Mouse (Mus musculus): ENCODE results near the gene Acp5. TPM values are rescaled to one million over a fixed set of nuclear protein-coding genes. Genes with fewer than 3 reads are reported as not detected.

Acp5 gene
- total RNA-seq, 2 experiments from 2014 or later, result 1.8 to 2.8 TPM

DNA sequence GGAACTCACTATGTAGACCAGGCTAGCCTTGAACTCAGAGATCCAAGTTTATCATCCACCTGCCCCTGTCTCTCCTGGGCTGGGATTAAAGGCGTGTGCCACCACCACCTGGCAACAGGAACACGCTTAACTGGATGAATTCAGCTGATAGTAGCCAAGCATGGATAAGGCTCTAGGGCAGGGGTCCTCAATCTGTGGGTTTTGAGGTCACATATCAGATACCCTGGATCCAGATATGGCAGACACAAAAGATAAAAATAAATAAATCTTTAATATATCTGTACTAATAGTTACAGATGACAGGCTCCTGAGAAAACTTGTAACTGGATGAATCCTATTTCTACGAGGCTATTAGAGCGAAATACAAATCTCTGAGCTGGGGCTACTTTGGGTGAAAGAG, 19.9 kb downstream of the Acp5 start:
- intact Hi-C loops (cut with DNase I), result loop anchor here (2.0 kb wide), 1 partner anchor 19 kb away; no protein-coding TSS in a partner anchor
- DNase-seq, result no peak

GRCm38 (mm10) chr9:22108194-22108593, 27.3 kb downstream of the Acp5 start:
- no peak for DNase-seq
- intact Hi-C loops (cut with DNase I), result no loop called here

DNA sequence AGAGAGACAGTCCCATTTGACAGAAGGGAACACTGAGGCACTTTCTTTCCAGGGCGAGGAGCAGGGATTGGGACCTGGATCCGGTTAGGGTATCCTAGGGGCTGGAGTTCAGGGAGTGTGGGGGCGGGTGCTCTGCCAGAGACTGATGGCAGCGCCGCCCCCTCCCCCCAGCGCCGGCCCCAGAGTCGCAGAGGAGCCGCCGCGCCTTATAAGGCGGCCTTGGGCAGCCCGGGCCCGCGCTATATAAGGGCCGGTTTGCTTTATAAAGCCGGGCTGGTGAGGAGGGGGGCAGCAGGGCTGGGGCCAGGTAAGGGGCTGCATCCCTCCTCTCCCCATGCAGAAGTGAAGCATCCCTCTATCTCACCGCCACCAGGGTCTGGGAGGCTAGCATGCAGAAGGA, 35.6 kb downstream of the Acp5 start:
- intact Hi-C loops (cut with DNase I), result no loop called here
- DNase-seq, result no peak

GRCm38 (mm10) chr9:22098993-22099696, 36.4 kb downstream of the Acp5 start, which contains the start of gene Cnn1:
Gene Cnn1 (plus strand): TSS chr9:22099216.
- intact Hi-C loops (cut with DNase I), result no loop called here
- DNase-seq, result peak; percentile 30 to 55

- intact Hi-C loops (cut with DNase I), result loop anchor here (1.0 to 2.0 kb wide), 2 partner anchors 21 to 47 kb away; partner anchors contain the start of gene Elof1
- DNase-seq, result peak; percentile 91 to 93
Observed at GRCm38 (mm10) chr9:22095854-22096307, 39.6 kb downstream of the Acp5 start.

DNA sequence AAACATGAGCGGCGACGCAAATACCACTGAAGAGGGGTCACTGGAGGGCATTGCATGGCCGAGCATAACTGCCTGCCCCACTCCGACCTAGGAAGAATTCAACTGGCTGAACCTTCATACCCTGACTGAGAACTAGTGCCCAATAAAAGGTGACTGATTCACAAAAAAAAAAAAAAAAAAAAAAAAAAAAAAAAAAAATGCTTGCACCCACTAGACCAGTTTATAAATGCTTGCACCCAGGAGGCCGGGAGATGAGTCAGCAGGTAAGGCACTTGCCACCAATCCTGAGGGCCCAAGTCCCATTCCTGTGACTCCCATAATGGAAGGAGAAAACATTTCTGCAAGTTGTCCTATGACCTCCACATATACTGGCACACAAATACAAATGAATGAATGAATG, 42.8 kb downstream of the Acp5 start:
- DNase-seq, result no peak

GRCm38 (mm10) chr9:22089986-22090385, 45.5 kb downstream of the Acp5 start:
- no peak for DNase-seq
- intact Hi-C loops (cut with DNase I), result no loop called here

More for the DNA sequence above, 42.8 kb downstream of the Acp5 start:
- intact Hi-C loops (cut with DNase I), result no loop called here

- intact Hi-C loops (cut with DNase I), result no loop called here
Observed at GRCm38 (mm10) chr9:22089281-22089680, 46.2 kb downstream of the Acp5 start.

GRCm38 (mm10) chr9:22087034-22087618, 48.4 kb downstream of the Acp5 start:
- intact Hi-C loops (cut with DNase I), result no loop called here
- no peak for DNase-seq

More at GRCm38 (mm10) chr9:22089281-22089680, 46.2 kb downstream of the Acp5 start:
- DNase-seq, result no peak

DNA sequence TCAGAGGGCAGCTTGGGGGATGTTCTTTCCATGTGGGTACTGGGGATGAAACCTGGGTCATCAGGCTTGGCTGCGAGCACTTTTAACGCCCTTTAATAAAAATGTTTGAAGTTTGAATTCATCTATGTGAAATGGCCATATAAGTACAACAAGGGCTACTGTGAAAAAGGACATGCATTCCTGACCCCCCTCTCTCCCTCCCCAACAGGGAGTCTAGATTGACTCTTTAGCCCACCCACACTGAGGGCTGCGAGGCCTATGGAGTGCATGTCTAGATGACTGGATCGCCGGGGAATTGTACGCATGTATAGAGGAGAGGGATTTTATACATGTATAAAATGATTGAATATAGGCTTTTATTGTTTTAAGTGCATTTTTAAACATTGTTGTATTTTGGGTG, 49.5 kb downstream of the Acp5 start:
- intact Hi-C loops (cut with DNase I), result no loop called here
- no peak for DNase-seq

- intact Hi-C loops (cut with DNase I), result no loop called here
- peak; percentile 96 to 97 for DNase-seq
Observed at GRCm38 (mm10) chr9:22085022-22085834, 50.3 kb downstream of the Acp5 start, which contains the start of gene Ecsit. Gene Ecsit (minus strand): TSS chr9:22085438.

DNA sequence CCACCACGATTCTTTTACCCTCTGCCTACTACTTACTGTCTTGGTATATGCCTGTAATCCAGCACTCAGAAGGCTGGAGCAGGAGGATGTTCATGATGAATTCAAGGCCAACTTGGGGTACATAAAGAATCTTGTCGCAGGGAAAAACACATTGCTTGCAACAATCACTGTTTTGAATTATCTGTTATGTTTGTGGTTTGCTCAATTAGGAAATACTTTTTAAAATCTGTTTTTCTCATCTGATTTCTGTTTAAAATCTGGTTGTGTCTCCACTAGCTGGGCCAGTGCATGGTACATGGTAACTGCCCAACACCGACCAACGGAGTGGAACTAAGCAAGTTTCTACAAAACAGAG, 50.9 kb downstream of the Acp5 start:
- intact Hi-C loops (cut with DNase I), result no loop called here
- DNase-seq, result no peak

Small RNAs within 50 kb of the gene (microRNA-seq; reads per million reads assigned to microRNA genes)
- 0 to 0.70 reads per million in 2 experiments for gene Mir7084

Other genes with a start within 250 kb of the Acp5 start
- 10 to 100 TPM; 10.3 to 12.6 TPM for gene Rab3d, start 217.5 kb downstream of the Acp5 start, total RNA-seq (2021)
- 1 to 10 TPM in 1 of 2 experiments, under 1 TPM in 1; 0.74 to 1.0 TPM for gene Ccdc159, start 208.2 kb downstream of the Acp5 start, total RNA-seq (2021)
- gene Tmem205, start 208.2 kb downstream of the Acp5 start, total RNA-seq (2021), result 10 to 100 TPM; 24.3 to 28.6 TPM
- 1 to 10 TPM; 2.2 to 2.4 TPM for gene Plppr2, start 198.7 kb downstream of the Acp5 start, total RNA-seq (2021)
- gene Swsap1, start 180.0 kb downstream of the Acp5 start, total RNA-seq (2021), result 1 to 10 TPM; 8.7 TPM
- gene Epor, start 172.2 kb downstream of the Acp5 start, total RNA-seq (2021), result 1 to 10 TPM; 3.1 to 4.0 TPM
- gene Rgl3, start 146.3 kb downstream of the Acp5 start, total RNA-seq (2021), result 1 to 10 TPM; 1.3 to 1.4 TPM
- not detected for gene Ccdc151, start 133.1 kb downstream of the Acp5 start, total RNA-seq (2021)
- gene Prkcsh, start 132.9 kb downstream of the Acp5 start, total RNA-seq (2021), result 10 to 100 TPM; 67.7 to 73.7 TPM
- under 1 TPM; 0.26 to 0.47 TPM for gene Elavl3, start 83.7 kb downstream of the Acp5 start, total RNA-seq (2021)
- under 1 TPM in 1 of 2 experiments, not detected in 1; 0.64 TPM for gene Gm49318, start 64.5 kb downstream of the Acp5 start, total RNA-seq (2021)
- 1 to 10 TPM; 5.9 to 7.3 TPM for gene Zfp653, start 64.3 kb downstream of the Acp5 start, total RNA-seq (2021)
- 10 to 100 TPM; 79.0 to 82.6 TPM for gene Ecsit, start 50.3 kb downstream of the Acp5 start, total RNA-seq (2021)
- 1 to 10 TPM; 8.2 to 9.7 TPM for gene Cnn1, start 36.5 kb downstream of the Acp5 start, total RNA-seq (2021)
- 10 to 100 TPM; 43.5 to 44.0 TPM for gene Elof1, start 18.5 kb downstream of the Acp5 start, total RNA-seq (2021)
- 10 to 100 TPM; 35.3 to 35.6 TPM for gene Pigyl, start 21.1 kb upstream of the Acp5 start, total RNA-seq (2021)
- under 1 TPM; 0.17 to 0.20 TPM for gene Zfp872, start 52.4 kb upstream of the Acp5 start, total RNA-seq (2021)
- 10 to 100 TPM; 26.9 to 35.2 TPM for gene Zfp809, start 90.0 kb upstream of the Acp5 start, total RNA-seq (2021)
- 1 to 10 TPM in 1 of 2 experiments, under 1 TPM in 1; 0.97 to 1.2 TPM for gene Zfp599, start 124.2 kb upstream of the Acp5 start, total RNA-seq (2021)
- gene Zfp810, start 171.9 kb upstream of the Acp5 start, total RNA-seq (2021), result 10 to 100 TPM; 12.3 to 13.9 TPM

Measured in heart, postnatal 10 days (tissue).